Mouse (Mus musculus): ENCODE results near the gene Dnhd1.
"Not testable (repeated sequence)": the region's sequence is repeated elsewhere in the genome, so short reads cannot be mapped to it uniquely, and the experiment has no call there.

Gene Dnhd1

DNA sequence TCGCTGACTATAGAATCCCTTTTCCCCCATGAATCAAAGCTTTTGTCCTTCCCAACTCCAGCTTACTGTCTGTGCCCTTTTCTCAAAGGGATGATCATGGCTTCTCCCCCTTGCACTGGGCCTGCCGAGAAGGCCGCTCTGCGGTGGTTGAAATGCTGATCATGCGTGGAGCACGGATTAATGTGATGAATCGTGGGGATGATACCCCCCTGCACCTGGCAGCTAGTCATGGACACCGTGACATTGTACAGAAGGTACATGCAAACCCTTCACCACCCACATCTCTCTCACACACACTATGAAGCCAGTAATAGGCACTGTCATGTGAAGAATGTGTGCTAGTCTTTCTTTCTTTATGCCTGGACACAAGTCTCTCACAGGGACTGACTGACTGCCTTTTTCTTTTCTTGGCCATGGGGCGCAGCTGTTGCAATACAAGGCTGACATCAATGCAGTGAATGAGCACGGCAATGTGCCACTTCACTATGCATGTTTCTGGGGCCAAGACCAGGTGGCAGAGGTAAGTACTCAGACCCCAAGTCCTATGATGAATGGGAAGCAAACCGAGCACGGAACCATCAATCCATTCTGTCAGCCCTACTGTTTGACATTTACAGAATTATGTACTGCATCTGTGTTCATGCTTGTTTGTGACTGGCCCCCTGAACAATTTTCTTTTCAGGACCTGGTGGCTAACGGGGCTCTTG, 89.6 kb downstream of the Dnhd1 start:
- DNase-seq (ENCODE audit: low spot score in 2 of 2), result no peak

DNA sequence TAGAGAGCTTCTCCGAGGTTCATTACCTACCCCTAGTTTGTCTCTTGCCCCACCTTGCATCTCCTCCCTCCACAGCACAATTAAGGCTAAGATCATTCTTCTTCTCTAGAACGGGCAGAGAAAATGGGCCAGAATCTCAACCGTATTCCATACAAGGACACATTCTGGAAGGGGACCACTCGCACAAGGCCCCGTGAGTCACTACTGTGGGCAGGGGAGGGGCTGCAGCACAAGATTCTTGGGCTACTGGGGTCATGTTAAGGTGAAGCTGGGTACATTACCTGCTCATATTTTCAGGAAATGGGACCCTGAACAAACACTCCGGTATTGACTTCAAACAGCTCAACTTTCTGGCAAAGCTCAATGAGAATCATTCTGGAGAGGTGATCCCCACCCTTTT, 90.2 kb downstream of the Dnhd1 start:
- DNase-seq (ENCODE audit: low spot score in 2 of 2), result no peak

DNA sequence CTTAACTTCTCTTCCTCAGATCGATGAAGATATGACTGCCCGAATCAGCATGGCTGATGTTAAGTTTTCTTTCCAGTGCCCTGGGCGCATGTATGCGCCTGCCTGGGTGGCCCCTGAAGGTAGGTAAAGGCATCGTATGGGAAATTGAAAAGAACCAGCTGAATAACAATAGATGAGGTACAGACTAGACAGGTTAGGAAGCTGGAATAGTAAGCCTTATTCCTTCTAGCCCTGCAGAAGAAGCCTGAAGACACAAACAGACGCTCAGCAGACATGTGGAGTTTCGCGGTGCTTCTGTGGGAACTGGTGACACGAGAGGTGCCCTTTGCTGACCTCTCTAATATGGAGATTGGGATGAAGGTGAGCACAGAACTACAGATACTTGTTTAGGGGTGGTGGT, 91.4 kb downstream of the Dnhd1 start:
- DNase-seq (ENCODE audit: low spot score in 2 of 2), result no peak

DNA sequence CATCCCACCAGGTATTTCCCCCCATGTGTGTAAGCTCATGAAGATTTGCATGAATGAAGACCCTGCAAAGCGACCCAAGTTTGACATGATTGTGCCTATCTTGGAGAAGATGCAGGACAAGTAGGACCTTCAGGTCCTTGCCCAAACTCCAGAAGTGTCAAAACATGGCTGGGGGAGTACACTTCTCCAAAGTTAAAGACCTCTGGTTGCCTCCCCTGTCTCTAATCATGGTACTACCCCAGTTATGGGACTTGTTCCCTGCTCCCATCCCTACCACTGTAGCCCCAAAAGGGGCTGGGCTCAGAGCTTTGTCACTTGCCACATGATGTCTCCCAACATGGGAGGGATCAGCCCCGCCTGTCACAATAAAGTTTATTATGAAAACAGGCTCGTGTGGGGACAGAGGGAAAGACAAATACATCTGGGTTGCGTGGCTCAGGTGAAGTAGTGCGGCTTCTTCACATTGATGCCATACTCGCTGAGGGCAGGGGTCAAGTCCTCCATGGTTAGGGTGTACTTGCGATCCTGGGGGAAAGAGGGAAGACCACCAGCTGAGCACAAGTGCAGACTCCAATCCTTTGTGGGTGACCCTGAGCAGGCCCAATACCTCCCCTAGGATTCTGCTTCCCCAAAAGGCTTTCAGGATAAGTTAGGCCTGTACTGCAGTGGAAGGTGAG, 92.0 kb downstream of the Dnhd1 start:
- DNase-seq (ENCODE audit: low spot score in 2 of 2), result not testable (repeated sequence)

DNA sequence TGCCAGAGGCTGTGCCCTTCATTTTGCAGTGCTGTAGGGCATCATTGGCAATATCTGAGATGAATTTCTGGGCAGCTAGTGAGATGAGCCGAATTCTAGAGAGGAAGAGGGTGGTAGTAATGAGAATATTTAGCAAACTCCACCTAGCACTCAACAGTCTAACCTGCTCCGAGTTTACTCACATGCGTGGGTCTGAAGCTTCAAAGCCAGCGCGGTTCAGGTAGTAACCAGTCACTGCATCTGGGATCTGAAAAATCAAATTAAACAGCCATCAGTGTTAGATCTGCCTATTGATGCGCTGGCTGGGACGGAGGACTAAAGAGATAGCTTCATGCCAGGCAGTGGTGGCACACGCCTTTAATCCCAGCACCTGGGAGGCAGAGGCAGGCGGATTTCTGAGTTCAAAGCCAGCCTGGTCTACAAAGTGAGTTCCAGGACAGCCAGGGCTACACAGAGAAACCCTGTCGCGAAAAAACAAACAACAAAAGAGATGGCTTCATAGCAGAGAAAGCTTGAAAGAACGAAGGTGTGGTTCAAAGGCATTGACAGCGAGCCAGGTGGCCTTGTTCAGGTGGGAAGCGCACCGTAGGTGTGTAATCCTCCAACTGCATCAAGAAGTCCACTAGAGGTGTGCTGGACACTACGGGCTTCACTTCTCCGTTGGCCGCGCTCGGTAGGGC, 92.8 kb downstream of the Dnhd1 start:
- not testable (repeated sequence) for DNase-seq (ENCODE audit: low spot score in 2 of 2)

DNA sequence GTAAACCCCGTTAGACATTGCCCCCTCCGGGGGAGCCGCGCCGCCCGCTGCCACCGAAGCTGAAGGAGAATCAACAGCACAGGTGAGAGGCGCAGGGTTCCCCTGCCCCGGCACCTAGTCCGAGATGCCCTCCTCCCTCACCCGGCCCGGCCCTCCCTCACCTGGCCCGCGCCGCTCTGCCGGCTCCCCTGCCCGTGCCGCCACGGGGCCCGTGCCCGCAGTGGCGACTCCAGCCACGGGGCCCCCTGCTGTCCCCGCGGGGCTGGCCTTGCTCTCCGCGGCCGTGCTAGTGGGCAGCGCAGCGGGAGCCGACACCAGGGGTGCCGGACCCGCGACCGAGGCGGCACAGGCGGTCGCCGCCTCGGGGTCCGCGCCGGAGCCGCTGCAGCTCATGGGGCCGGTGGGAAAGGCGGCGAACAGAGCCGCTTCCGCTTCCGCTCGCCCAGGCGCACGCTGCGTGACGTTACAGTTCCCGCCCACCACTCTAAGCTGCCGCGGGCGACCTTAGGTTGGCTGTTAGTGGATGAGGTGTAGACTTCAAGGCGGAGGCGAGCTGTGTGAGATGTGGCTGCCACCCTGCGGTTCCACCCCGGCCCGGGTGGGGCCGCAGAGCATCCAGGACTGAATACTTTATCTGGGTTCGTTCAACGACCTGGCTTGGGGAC, 93.4 kb downstream of the Dnhd1 start, which contains the start of gene Taf10:
TSS of gene Taf10 (minus strand) at position 436 of the 665 bp plus-strand sequence.
- DNase-seq (ENCODE audit: low spot score in 2 of 2), result peak; percentile 85 to 86

DNA sequence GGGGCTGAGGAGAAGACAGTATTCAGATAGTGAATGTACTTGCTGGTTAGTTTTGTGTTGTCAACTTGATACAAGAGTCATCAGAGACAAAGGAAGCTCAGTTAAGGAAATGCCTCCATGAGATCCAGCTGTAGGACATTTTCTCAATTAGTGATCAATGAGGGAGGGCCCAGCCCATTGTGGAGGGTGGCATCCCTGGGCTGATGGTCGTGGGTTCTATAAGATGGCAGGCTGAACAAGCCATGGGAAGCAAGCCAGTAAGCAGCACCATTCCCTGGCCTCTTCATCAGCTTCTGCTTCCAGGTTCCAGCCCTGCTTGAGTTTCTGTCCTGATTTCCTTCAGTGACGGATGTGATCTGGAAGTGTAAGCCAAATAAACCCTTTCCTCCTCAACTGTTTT, 97.1 kb downstream of the Dnhd1 start:
- no peak for DNase-seq (ENCODE audit: low spot score in 2 of 2)

DNA sequence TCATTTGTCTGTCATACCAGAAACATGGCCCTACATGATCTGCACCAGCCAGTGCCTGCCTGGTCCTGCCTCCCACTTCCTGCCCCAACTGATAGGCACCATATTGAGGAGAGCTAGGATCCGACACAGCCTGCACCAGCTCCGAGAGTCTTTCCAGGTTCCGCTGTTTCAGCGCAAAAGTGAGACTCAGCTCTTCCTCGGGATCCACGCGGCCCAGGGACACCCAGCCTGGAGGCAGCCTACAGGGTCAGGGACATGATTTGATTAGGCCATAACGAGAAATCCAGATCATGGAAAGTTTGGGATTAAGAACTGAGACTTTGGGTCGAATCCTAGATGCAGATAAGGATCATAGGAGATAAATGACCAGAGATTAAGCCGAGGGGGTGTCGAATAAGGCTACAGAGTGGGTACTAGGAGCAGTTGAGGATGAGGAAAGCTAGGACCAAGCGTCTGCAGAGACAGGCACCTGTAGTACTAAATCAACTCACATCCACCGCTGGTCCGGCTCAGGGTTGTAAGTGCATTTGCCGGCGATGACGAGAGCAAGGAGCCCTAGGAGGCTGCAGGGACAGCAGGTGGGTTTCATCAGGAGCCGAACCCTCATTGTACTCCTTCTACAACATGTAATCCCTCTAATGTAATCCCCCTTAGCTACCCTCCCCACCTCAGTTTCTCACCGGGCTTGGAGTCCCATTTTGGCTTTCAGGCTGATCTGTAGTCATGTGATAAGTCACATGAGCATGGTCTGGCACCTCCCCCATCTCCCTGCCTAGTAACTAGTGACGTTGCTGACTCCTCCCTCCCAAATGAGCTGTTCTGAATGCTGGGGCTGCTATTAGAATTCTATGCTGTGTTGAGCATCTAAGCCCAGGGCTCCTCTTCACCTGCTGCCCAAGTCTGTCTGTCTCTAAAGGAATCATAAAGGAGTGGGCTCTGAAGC, 101.1 kb downstream of the Dnhd1 start, which contains the start of gene Tpp1:
TSS of gene Tpp1 (minus strand) at position 745 of the 943 bp plus-strand sequence.
- DNase-seq (ENCODE audit: low spot score in 2 of 2), result peak; percentile 92 to 95

DNA sequence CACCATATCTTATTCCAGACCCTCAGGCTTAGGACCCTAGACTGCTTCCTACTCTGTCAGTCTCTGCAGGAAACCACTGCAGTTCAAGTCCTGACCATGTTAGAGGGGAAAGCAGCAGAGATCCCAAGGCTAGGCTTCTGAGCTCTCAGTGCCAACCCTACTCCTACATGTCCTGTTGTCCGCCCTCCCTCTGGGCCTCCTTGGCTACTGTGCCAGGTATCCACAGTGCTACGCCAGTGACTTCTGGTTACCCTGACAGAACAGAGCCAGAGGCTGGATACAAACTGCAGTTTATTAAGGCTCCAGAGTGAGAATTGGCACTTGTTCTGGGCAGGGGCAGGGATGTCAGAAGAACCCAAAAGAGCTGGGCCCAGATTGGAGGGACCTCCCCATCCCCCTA, 102.1 kb downstream of the Dnhd1 start:
- no peak for DNase-seq (ENCODE audit: low spot score in 2 of 2)

DNA sequence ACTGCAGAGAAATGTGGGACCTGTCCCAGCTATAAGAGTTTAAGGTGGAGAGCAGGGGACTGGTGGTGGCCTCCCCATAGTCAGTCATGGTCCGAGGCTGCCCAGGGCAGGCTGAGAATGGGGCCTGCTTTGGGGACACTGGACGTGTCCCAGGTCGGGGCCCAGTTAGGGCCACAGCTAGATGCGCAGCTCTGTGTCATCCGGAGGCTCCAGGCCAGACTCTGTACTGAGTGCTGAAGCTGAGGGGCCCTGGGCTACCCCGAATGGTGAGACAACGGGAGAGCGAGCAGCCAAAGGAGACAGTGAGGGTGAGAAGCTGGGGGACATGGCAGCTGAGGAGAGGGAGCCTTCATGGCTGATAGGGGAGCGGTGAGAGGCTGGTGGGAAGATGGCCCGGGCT, 102.7 kb downstream of the Dnhd1 start:
- no peak for DNase-seq (ENCODE audit: low spot score in 2 of 2)

DNA sequence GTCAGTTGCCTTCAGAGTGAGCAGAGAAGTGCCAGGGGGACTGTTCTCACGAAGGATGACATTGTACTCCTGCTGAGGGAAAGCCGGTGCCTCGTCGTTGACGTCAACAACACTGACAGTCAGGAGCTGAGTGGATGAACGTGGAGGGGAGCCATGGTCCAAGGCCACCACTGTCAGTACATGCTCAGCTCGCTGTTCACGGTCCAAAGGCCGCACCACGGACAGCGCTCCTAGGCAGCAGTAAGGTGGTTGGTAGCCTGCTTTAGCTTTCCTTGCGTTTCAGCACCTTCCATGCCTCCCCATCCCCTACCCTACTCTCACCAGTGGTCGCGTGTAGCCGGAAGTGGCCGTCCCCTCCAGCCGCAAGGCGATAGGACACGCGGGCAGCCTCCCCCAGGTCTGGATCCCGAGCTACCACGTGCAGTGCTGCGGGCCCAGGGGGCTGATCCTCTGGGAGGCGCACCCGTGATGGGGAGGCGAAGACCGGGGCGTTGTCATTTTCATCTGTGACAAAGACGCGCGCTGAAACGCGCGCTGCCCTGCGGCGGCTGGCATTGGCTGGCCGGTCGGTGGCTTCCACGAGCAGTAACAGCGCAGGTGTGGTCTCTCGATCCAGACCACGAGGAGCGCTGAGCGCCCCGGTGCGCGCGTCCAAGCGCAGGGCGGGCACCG, 111.3 kb downstream of the Dnhd1 start:
- DNase-seq (ENCODE audit: low spot score in 2 of 2), result no peak

DNA sequence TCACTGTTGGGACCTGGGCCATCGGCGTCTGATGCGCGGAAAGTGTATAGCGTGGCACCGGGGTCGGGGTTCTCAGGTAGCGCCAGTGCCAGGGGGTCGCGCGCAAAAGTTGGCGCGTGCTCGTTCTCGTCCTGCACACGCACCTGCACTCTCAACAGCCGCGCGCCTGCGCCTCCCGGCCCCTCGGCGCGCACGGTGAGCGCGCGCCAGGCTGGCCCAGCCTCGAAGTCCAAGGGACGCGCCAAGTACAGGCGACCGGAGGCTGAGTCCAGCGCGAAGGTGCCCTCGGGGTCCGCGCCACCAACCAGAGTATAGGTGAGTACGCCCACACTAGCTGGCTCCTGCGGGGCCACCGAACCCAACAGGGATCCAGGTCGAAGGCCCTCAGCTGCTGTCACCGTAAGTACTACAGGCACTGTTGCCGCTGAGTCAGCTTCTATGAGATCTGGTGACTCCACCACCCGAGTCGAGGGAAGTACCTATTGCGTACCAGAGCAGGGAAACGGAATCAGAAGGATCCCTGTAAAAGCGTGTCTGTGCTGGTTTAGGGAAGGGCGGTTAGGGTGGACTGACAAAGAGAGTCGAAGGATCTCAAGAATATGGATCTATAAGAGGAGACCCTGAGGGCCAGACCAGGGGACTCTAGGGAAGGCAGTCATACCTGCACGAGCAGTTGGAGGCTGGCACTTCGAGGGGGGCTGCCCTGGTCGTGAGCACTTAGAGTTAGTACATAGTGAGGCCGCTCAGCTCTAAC, 112.1 kb downstream of the Dnhd1 start:
- no peak for DNase-seq (ENCODE audit: low spot score in 2 of 2)

DNA sequence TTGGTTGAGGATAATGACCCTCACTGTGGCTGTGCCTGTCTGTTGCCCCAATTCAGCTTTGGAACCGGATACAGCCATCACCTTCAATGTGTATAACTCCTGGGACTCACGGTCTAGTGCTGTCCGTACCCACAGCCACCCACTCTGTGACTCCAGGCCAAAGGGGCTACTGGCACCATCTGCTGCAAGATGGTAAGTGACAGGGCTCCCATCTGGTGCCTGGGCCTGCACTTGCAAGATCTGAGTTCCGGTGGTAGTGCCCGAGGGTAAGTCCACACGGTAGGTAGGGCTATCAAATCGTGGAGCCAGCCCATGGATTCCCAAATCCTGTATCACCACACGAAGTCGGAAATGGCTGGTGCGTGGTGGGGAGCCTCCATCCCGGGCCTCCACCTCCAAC, 113.7 kb downstream of the Dnhd1 start:
- DNase-seq (ENCODE audit: low spot score in 2 of 2), result no peak

DNA sequence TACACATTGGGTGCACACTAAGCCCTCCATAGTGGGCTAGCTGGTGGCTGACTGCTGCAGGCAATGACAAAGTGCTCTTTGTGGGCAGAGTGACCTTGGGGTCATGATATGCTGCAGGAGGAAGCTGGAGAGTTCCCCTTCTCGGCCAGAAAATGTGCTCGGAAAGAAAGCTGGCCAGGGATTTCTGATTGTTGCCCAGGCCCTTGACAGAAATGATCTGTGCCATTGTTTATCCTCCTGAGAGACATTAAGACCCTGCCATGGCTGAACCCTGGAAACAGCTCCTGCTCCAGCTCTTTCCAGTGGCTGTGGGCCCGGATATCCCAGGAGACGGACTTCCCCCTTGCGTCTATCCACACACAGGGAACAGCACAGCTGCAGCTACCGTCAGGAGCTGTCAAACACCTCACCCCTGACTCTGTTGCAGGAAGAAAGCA, 117.1 kb downstream of the Dnhd1 start:
- DNase-seq (ENCODE audit: low spot score in 2 of 2), result peak; percentile 36 to 55

DNA sequence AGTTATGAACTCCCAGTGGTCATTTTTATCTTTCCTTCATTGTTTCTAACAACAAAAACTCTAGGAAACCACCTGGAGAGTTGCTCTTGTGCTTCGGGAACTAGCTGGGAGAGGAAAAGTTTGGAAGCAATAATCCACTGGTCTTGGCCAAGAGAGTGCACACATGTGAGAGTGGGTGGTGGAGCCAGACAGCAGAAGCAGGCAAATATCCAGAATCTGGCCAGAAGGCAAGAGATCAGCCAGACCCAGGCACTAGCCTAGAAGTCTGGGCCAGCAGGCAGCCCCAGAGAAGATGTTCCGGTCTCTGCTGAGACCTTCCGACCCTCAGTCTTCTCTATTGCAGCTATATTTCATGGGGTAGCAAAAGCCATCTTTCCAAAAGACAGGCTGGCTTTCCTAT, 119.3 kb downstream of the Dnhd1 start:
- peak; percentile 46 to 61 for DNase-seq (ENCODE audit: low spot score in 2 of 2)
